Mouse (Mus musculus) cerebellum, adult 18-20 months (tissue): Measurements from ENCODE around the gene Ing2.

Experiments used
- DNase-seq, 2 experiments: peaks; one replicate each; pipeline ENCODE4 v3.0.0; 2021

Ing2 gene

DNA sequence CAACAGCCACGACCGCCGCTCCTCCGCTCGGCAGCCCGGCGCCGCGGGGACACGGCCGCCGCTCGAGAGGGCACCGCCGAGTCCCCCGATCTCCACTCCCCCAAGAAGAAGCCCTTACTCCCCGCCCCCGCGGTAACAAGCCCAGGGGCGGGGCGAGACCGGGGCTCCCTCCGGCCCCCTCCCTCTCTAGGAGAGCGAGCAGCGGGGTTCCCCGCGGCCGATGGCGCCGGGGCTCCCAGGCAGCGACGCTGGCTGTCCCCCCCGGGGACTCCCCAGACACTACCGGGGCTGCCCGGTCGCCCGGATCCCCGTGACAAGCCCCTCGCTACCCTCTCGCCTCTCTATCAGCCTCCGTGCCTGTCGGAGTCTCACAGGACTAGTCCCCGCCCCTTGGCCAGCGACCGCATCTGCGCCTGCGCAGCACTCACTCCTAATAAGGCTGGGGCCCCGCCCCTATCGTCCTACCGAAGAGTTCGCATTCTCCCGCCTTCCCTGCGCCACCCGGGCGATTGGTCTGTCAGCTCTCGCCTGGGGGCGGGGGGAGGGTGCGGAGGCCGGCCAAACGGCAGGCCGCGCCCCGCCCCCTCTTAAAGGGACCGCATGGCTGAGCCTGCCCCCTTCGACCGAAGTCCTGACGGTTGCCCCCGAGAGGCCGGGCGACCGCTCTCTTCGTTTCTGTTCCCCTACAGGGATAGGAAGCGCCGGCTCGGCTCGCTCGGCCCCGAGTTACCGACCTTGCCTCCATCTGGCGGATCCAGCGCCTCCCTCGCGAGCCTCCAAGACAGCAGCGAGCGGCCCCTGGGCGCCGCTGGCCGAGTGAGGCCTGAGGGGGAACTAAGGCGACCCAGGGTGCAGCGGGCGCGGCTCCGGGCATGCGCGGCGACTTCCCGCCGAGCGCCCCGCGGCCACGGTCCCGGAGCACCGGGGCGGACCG lies at the start of gene Ing2:
Gene Ing2, minus strand, starts transcription at position 780 of the 934 bp plus-strand sequence.
- DNase-seq = peak; percentile 100

DNA sequence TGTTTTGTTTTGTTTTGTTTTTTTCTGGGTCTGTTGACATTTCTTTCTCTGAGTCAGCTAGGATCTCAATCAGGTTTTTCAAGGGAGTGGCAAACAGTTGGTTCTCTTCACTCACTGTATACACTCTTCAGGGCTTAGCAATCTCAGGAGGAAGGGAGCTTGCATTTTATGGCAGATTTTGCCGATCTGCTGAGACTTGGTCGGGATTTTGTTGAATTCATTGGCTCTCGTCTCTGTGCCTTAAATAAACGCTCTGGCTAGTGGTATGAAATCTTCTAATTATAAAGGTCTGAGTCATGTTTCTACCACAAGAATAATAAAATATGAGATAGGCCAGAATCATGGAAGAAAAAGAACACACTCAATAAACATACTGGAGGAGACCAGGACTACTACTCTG lies 46.3 kb upstream of the Ing2 start:
- no peak for DNase-seq

DNA sequence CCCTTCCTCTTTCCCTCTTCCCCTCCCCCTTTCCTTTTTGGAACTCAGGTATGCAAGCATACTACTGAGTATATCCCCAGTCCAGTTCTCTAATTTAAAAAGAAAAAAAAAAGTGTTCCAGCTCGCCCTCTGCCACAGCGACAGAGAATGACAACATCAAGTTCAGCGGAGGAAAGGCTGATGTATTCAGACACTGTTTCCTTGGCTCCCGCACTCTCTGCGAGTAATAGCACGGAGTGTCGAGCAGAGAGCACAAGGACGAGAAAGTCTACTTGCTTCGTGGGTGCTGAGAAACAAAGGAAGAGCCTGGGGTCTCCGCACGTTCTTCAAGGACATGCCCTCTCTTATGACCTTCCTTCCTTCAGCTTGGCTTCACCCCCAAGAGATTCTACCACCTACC lies 43.3 kb upstream of the Ing2 start:
- no peak for DNase-seq

DNA sequence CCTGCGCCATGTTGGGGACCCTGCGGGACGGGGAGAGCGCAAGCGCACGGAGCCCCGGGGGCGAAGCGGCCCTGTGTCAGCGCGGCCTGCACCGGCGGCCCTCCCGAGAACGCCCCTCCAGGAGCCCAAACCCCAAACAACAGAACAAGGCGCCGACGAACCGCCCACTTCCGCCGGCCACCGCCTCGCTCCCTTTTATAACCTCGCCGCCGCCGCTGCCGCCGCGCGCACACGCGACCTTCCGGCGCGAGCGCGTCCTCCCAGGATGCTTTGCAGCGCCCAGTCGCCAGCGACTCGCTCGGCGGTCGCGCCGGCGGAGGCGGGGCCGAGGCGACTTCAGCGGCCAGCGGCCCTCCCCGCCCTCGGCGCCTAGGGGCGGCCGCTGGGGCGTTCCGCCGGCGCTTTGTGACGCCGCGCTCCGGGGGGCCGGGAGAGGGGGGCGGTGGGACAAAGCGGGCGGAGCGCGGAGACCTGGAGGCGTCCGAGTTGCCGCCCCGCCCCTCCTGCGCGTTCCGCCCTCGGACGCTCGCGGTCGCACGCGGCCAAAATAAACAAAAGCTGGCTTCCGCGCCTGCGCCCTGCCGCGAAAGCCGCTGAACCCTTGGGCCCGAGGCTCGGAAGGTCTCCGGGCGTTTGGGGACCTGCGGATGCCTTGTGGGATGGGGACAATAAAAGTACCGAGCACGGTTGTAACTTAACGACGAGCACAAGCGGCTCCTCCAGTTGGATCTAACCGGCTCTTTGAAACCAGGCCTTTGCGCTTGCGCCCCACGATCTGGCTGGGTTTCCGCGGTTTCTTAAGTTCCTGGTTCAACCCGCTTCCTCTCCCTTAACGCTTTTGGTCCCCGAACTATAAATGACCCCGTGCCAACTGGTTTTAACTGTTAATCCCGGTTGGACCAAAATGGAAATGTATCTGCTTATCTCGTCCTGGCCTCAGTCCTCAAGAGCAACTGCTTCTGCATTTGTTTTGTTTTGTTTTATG lies 38.7 kb upstream of the Ing2 start, which contains the start of gene Cdkn2aip:
Gene Cdkn2aip, minus strand, starts transcription at position 172 of the 985 bp plus-strand sequence.
- peak; percentile 89 to 95 for DNase-seq

DNA sequence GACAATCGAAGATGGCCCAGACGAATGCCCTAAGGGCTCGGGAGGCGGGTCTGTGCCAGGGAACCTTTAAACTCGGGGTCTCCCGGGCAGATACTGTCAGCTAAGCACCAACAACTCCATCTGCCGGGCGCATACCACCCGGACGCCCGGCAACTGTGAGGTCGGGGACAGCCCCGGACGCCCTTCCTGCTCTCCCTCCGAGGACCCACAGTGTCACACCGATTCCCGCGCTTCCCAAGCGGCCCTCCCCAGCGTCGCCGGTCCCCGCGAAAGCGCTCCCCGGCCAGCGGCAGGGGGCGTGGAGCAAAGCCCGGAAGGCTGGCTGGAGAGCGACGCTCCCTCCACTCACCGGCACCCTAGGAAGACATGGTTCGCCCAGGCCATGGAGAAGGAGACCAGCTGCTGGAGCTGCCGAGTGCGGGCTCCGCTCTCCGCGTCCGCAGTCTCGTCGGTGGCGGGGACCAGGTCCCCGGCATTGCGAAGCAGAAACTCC lies 37.9 kb upstream of the Ing2 start:
- no peak for DNase-seq

DNA sequence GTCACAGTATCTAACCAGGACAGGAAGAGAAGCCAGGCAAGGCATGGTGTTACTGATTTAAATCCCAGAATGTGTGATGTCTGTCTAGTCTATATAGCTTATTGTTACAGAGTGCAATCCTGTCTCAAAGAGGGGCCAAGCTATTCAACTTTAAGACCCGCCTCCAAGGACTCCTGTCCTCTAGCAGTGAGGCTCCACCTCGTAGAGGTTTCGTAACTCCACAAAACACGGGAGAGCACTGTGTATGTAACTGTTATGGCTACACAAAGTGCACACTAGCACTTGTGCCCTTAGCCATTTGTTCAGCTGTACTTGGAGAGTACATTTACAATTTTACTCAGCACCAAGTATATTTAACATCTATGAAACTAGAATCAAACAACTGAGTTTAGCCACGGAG lies 32.8 kb upstream of the Ing2 start:
- DNase-seq = no peak

DNA sequence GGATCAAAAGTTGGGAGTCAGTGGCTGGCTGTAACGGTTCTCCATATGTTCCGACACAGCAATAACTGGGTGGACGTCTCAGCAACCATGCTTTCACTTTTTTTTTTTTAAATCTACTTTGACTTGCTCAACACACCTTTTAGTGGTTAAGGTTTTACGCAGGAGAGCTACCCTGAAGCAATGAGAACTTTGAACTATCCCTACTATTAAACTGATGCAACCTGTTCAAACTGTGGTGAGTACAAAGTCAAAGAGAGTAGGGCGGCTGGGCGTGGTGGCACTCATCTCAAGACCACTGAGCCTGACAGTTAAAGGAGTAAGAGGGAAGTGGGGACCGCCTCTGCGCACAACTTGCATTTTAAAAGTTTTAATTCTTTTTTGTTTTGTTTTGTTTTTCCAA lies 31.4 kb upstream of the Ing2 start:
- DNase-seq = no peak

DNA sequence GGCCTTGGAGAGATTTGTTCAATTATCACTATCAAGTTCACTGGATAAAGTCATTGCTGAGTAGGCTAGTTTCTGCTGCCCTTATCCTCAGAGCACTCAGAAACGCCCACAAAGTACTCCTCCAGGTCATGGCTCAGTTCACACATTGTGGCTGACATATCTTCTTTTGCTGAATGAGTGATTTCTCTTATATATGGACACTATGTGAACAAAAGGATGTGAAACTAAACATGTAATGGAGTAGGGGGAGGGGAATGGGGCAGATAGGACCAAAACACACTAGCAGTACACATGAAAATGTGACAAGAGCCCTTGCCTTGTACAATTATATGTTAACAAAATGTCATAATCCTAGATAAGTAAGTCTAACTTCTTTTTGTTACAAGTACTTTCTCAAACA lies 27.0 kb upstream of the Ing2 start:
- DNase-seq = no peak

DNA sequence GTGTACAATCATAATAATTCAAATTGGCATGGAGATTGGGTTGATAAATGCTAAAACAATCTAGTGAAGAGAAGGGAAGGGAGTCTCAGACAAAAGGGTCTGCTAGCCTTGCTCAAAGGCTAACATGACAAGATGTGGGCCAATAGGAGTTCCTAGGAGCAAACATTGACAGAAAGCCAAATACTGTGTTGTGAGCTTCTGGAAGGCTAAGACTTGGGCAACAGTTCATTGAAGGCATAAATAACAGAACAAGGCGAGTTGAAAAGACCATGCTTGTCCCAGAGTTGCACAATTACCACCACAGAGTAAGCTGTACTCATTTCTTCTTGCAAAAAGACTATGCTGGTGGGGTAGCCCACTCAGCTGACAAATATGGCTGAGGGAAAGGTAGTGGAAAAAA lies 22.3 kb upstream of the Ing2 start:
- no peak for DNase-seq

DNA sequence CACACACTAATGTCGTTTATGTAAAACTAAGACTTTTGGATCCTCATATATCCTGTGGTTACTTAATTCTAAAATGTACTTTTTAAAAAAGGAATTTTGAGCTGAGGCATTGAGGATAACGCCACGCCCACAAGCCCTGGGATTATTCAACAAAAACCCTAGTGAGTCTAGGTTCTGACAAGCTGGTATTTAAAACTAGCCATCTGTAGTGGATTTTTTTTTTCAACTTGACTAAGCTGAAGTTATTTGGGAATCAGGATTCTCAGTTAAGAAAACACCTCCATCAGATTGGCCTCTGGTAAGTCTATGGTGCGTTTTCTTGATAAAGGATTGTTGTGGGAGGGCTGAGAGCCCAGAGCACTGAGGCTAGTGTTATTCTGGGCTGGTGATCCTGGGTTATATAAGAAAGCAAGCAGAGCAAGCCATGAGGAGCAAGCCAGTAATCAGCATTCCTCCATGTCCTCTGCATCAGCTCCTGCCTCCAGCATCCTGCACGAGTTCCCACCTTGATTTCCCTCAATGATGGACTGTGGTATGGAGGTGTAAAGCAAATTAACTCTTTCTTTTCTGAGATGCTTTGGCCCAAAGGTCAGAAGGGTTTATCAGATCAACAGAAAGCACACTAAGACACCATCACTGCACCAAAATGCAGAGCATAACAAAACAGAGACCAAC lies 20.2 kb upstream of the Ing2 start:
- no peak for DNase-seq

DNA sequence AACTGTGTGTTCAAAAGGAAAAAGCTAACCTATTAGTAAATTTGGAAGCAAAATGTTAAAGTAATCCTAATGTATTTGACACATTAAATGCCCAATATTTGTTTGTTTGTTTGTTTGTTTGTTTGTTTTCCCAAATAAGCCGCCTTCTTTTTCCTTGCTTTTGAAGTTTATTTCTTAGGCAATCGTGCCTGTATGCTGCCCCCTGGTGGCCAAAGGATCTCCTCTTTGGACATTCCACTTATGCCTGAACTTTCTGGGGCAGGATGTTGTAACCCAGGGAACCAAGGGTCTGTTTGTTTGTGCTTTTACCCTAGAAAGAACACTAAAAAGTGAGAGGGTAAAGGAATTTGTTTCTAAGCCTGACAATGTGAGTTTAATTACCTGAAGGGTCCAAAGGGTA lies 17.8 kb upstream of the Ing2 start:
- DNase-seq = peak; percentile 76 to 83

DNA sequence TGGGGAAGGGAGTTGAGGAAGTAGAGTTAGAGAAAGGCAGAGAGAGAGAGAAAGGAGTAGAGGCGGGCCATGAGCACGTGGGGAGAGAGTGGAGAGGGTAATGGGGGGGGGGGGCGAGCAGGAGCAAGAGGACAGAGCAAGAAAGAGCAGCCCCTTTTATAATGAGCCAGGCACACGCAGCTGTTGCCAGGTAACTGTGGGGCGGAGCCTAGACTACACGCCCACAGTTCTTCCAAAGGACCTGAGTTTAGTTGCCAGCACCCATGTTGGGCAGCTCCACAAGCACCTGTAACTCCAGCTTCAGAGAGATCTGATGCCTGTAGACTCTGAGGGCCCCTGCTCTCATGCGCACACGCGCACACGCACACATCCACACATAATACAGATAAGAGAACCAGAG lies 16.5 kb upstream of the Ing2 start:
- DNase-seq = no peak

DNA sequence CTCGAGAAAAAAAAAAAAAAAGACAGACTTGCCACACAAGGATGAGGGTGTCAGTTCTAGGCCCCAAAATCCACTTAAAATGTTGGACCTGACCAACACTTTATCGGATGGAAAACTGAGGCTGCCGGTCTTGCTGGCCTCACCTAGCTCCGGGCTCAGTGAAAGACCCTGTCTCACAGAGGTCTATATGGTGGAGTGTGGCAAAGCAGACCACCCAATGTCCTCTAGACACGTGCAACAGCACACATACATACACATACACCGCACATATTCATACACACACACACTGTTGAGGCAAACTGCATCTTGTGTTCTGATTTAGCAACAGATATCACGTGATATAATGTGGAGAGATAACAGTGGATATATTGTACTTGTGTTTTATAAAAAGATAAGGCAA lies 15.9 kb upstream of the Ing2 start:
- no peak for DNase-seq

DNA sequence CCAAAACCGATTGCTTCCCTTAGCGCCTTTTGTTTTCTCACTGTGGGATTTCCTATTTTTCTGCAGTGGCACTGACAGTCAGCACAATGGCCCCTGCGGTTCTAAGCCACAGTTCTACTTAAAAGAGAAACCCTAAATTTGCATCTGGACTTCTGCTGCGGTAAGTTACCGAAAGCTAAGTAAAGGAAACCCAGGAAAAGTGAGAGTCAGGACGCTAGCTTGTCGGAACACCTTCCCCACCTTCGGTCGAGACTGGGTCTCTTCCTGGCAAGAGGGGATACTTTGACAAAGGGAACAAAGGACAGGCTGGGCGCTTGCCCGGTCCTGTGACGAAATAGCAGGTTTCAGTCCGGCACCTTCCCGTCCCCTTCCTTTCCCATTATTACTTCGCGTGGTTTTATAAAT lies 15.3 kb upstream of the Ing2 start:
- no peak for DNase-seq

DNA sequence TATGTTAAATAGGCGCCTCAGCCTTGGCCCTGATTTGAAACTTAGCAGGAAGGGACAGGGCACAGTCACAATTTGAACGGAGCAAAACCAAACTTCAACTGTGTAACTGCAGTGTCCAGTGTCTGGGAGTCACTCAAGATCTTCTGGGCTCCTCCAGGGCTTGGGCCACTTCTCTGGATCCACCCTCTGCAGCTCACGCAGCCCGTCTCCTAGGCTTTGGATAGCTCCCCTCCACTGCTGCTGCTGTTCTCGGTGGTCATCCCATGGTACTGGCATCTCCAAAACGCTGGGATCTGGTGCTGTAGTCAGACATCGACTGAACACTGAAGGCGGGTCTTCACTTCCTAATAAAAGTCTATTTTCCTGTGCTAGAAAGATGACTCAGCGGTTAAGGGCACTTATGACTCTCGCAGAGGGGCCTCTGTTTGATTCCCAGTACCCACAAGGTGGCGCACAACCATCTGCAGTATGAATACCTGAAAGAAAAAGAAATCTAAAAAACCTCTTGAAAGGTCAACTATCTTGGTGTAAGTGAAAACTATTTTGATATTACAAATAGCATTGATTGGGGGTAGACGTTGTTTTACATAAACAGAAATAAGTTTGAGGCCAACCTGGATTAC lies 14.5 kb upstream of the Ing2 start:
- no peak for DNase-seq

DNA sequence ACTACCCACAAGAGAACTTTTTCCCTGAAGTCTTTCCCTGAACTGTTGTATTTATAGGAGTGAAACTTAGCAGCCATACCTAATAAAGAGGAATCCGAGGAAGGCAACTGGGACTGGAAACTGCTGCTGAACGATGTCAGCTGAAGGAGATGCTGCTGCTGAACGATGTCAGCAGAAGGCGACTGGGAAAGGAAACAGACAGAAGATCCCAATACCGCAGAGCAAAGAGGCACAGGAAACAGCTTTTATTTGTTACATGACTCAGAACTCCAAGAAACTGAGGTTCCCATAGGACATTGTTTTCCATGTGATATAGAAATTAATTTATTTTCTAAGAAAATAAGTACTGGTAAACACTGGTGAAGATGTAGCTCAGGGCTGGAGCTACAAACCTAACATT lies 9.1 kb upstream of the Ing2 start:
- no peak for DNase-seq

DNA sequence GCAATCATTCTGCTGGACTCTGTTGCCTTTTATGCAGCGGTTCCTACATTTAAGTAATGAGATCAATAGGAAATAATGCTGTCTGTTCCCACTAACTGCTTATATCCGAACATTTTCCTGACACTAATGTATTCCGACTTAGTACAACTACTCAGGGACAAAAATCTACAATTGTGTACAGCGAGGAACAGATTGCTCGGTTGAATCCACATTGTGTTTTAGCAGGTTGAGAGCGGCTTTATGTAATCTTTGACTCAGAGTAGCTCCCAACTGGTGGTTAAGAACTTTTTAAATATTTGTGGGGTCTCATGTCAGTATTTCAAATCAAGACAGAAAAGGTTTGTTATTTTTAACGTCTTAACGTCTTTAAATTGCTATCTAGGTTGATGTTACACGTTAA lies 8.6 kb upstream of the Ing2 start:
- no peak for DNase-seq

DNA sequence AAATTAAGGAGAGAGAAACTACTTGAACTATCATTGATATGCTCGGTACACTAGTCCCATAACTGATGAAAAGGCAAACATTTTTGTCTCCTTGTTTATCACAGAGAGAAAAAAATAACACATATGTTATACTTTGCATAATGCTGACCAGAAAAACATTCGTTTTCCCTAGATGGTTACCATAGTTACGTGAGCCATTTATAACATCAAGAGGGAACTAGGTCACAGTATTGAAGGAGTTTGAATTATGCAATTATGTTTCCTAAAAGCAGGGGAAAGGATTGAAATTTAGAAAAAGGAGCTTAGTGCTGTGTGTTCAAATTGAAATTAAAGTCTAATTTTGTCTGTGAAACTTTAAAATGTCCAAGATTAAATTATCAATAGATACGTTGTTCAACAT lies 5.0 kb upstream of the Ing2 start:
- no peak for DNase-seq

DNA sequence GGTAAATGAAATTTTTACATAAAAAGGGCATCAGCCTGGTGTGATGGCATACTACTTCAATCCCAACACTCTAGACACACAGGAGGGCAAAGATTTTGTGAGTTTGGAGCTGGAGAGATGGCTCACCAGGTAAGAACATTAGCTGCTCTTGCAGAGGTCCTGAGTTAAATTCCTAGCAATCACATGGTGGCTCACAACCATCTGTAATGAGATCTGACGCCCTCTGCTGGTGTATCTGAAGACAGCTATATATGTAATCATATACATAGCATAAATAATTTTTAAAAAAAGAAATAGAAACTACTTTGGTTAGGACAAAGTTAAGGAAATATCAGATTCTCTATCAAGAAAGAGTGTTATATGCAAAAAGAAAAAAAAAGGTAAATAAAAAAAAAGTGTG lies 4.2 kb upstream of the Ing2 start:
- DNase-seq = no peak

DNA sequence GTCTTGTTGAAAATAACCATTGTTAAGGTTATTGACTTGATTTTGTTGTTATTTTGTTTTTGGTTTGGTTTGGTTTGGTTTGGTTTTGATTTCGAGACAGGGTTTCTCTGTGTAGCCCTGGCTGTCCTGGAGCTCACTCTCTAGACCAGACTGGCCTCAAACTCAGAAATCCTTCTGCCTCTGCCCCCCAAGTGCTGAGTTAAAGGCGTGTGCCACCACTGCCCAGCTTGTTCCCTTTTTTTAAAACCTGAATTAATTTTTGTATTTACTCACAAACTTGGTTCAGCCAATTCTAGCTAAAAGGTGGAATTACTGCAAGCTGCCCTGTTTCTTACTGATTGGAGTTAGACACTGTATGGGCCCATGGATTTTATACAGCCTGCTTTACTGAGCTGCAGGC lies 1.3 kb upstream of the Ing2 start:
- DNase-seq = no peak

DNA sequence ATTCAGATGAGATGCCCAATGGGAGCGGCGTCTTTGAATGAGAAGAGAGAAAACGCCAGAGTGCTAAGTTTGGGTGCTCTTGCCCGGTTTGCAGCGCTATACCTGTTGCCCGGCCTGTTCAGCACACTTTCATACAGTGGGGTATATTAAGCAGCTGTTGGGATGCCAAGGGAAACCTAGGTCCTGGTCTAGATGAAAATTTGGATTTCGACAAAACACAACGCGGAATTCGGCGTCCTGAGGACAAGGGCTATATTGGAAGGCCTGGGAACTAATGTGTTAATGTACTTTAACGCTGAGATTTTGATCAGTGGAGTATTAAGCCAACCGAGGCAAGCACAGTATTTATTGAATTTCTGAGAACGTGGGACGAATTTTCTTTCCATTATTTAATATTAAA lies 868 bp upstream of the Ing2 start:
- DNase-seq = peak in 1 of 2 experiments; percentile 31

DNA sequence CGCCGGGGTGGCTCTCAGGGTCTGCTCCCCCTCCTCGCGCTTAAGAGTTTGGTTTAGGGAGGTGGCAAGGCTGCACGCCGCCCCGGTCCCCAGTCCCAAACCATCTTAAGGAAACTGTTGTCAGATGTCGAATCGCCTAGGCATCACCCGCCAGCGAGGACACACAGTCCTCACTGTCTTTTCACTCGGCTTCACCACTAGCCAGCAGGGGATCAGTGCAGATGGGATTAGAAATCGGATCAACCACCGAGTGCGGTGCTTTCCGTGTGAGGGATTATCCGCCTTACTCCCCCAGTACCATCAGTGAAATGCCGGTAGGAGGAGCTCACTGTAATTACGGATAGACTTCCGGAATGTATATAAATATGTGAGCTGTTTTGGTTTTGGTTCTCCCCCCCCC lies 430 bp upstream of the Ing2 start:
- no peak for DNase-seq
